Mouse (Mus musculus): ENCODE measurements around the gene Tnpo2.
A peak's percentile ranks its signal among the peaks of the same experiment; 100 is the strongest.

The Tnpo2 gene

GRCm38 (mm10) chr8:85027516-85027855 is 9.2 kb upstream of the Tnpo2 start:
- DNase-seq (ENCODE audit: low read depth, low spot score): peak; percentile 49

GRCm38 (mm10) chr8:85027922-85028321 is 8.8 kb upstream of the Tnpo2 start:
- peak; percentile 40 for DNase-seq (ENCODE audit: low read depth, low spot score)

GRCm38 (mm10) chr8:85029271-85029670 is 7.4 kb upstream of the Tnpo2 start:
- DNase-seq (ENCODE audit: low read depth, low spot score): no peak

- no peak for DNase-seq (ENCODE audit: low read depth, low spot score)
Observed at GRCm38 (mm10) chr8:85032622-85033311, 3.9 kb upstream of the Tnpo2 start.

- DNase-seq (ENCODE audit: low read depth, low spot score): peak; percentile 17
Observed at GRCm38 (mm10) chr8:85033867-85034266, 2.8 kb upstream of the Tnpo2 start.

- peak; percentile 85 for DNase-seq (ENCODE audit: low read depth, low spot score)
Observed at GRCm38 (mm10) chr8:85034764-85035163, 2.0 kb upstream of the Tnpo2 start.

- DNase-seq (ENCODE audit: low read depth, low spot score): no peak
Observed at GRCm38 (mm10) chr8:85035165-85035727, 1.5 kb upstream of the Tnpo2 start.

- peak; percentile 73 for DNase-seq (ENCODE audit: low read depth, low spot score)
Observed at GRCm38 (mm10) chr8:85035728-85036310, 896 bp upstream of the Tnpo2 start.

- DNase-seq (ENCODE audit: low read depth, low spot score): no peak
Observed at GRCm38 (mm10) chr8:85036381-85036717, 366 bp upstream of the Tnpo2 start.

GRCm38 (mm10) chr8:85037366-85037680 is 608 bp downstream of the Tnpo2 start:
- no peak for DNase-seq (ENCODE audit: low read depth, low spot score)

GRCm38 (mm10) chr8:85037681-85038531 is 1.2 kb downstream of the Tnpo2 start:
- DNase-seq (ENCODE audit: low read depth, low spot score): peak; percentile 78

GRCm38 (mm10) chr8:85043619-85044018 is 6.9 kb downstream of the Tnpo2 start:
- no peak for DNase-seq (ENCODE audit: low read depth, low spot score)

- no peak for DNase-seq (ENCODE audit: low read depth, low spot score)
Observed at GRCm38 (mm10) chr8:85057367-85057766, 20.7 kb downstream of the Tnpo2 start.

- DNase-seq (ENCODE audit: low read depth, low spot score): peak; percentile 93
Observed at GRCm38 (mm10) chr8:85059879-85060616, 23.3 kb downstream of the Tnpo2 start, which contains the start of gene Fbxw9. Gene Fbxw9 (plus strand): TSS chr8:85060055.

- DNase-seq (ENCODE audit: low read depth, low spot score): no peak
Observed at GRCm38 (mm10) chr8:85062603-85063002, 25.9 kb downstream of the Tnpo2 start.

GRCm38 (mm10) chr8:85065213-85065612 is 28.5 kb downstream of the Tnpo2 start:
- no peak for DNase-seq (ENCODE audit: low read depth, low spot score)

- no peak for DNase-seq (ENCODE audit: low read depth, low spot score)
Observed at GRCm38 (mm10) chr8:85067155-85067554, 30.4 kb downstream of the Tnpo2 start.

- DNase-seq (ENCODE audit: low read depth, low spot score): no peak
Observed at GRCm38 (mm10) chr8:85067982-85068381, 31.3 kb downstream of the Tnpo2 start, which contains the start of gene Gm5741. Gene Gm5741 (minus strand): TSS chr8:85067982.

GRCm38 (mm10) chr8:85071041-85071440 is 34.3 kb downstream of the Tnpo2 start:
- DNase-seq (ENCODE audit: low read depth, low spot score): no peak

- DNase-seq (ENCODE audit: low read depth, low spot score): peak; percentile 94
Observed at GRCm38 (mm10) chr8:85071514-85072281, 35.0 kb downstream of the Tnpo2 start, which contains the start of gene Dhps. Gene Dhps (plus strand): TSS chr8:85071757.

Data from A20 (cell line).